Mouse (Mus musculus) right cerebral cortex, postnatal 10 days (tissue): ENCODE results near the gene Mybph.
"Not testable (repeated sequence)": the region's sequence is repeated elsewhere in the genome, so short reads cannot be mapped to it uniquely, and the experiment has no call there.

ENCODE experiments used
- DNase-seq, 2 experiments: peaks; one replicate each; pipeline ENCODE4 v3.0.0; 2021; ENCODE audit warnings: low spot score in 2 of 2

Mybph gene

GRCm38 (mm10) chr1:134232778-134233531, 39.7 kb downstream of the Mybph start:
- DNase-seq = peak; percentile 86 to 88

- DNase-seq = peak in 1 of 2 experiments; percentile 48
Observed at GRCm38 (mm10) chr1:134233681-134234454, 40.6 kb downstream of the Mybph start.

- DNase-seq = peak; percentile 82 to 84
Observed at GRCm38 (mm10) chr1:134234455-134235390, 41.5 kb downstream of the Mybph start.

- DNase-seq = peak in 1 of 2 experiments; percentile 62
Observed at GRCm38 (mm10) chr1:134235391-134235921, 42.2 kb downstream of the Mybph start, which contains the start of gene Adora1. TSS of gene Adora1 (minus strand) at chr1:134235431.

GRCm38 (mm10) chr1:134236142-134236541, 42.9 kb downstream of the Mybph start:
- peak in 1 of 2 experiments; percentile 21 for DNase-seq

GRCm38 (mm10) chr1:134237438-134237837, 44.2 kb downstream of the Mybph start:
- no peak for DNase-seq

GRCm38 (mm10) chr1:134240701-134241100, 47.5 kb downstream of the Mybph start:
- peak; percentile 34 to 38 for DNase-seq

GRCm38 (mm10) chr1:134241298-134241697, 48.0 kb downstream of the Mybph start:
- DNase-seq = peak; percentile 28 to 31

- DNase-seq = peak in 1 of 2 experiments; percentile 18
Observed at GRCm38 (mm10) chr1:134242286-134242685, 49.0 kb downstream of the Mybph start.

- no peak for DNase-seq
Observed at GRCm38 (mm10) chr1:134243505-134243904, 50.3 kb downstream of the Mybph start.

- peak; percentile 90 to 93 for DNase-seq
Observed at GRCm38 (mm10) chr1:134243948-134244914, 51.0 kb downstream of the Mybph start.

GRCm38 (mm10) chr1:134245004-134245717, 51.9 kb downstream of the Mybph start:
- peak in 1 of 2 experiments; percentile 29 for DNase-seq

- DNase-seq = no peak
Observed at GRCm38 (mm10) chr1:134246590-134246989, 53.3 kb downstream of the Mybph start.

- DNase-seq = not testable (repeated sequence)
Observed at GRCm38 (mm10) chr1:134249681-134250080, 56.4 kb downstream of the Mybph start.
